Mouse (Mus musculus): ENCODE results near the gene Klhl12. TPM values are rescaled to one million over a fixed set of nuclear protein-coding genes. Genes with fewer than 3 reads are reported as not detected.

Klhl12 gene
- polyA plus RNA-seq (2015; fragmentation: Nextera tagmentation; extraction: Ambion mirVana): 37.0 and 37.7 TPM in 2 replicates

- H3K4me3 ChIP-seq: peak within 1 kb of the TSS; percentile 94
- H3K4me2 ChIP-seq: peak within 1 kb of the TSS; percentile 80
- no peaks in the 10 kb centered on the region for H3K27me3 ChIP-seq (replicated peaks)
- H3K27ac ChIP-seq: peak within 1 kb of the TSS; percentile 79
- peaks cover 16% of the 10 kb centered on the region; the same call in 1 of the 2 replicates for H3K36me3 ChIP-seq (replicated peaks)
- WGBS: 1% methylated on average over 61 of the region's 61 CpGs
- peaks cover 19% of the 10 kb centered on the region for H3K4me1 ChIP-seq
- H3K9ac ChIP-seq: peak within 1 kb of the TSS; percentile 91
- ATAC-seq (replicated peaks): peak; percentile 97
- no peaks in the 10 kb centered on the region for H3K9me3 ChIP-seq
Observed at GRCm38 (mm10) chr1:134454904-134455824, at the start of gene Klhl12. Klhl12 (plus strand) TSS chr1:134455531.

DNA sequence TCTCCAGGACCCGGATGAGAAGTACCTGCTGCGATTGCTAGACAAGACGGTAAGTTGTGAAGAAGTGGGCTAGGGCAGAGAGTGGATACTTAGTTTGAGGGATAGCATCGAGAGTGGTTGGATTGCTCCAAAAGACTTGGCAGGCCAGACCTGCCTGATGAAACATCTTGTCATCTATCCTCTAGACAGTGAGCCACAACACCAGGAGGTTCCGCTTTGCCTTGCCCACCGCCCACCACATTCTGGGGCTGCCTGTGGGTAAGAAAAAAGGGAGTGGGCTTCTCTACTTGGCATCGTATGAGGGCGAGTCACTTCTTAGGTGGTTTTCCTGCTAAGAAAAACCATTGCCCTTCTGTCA is 48.9 kb upstream of the Klhl12 start:
- peak; percentile 52 for ATAC-seq (replicated peaks)
- H3K4me2 ChIP-seq: peak overlapping the region; percentile 95
- peak overlapping the region; percentile 65 for H3K4me3 ChIP-seq
- no peaks in the 10 kb centered on the region for H3K9me3 ChIP-seq
- H3K36me3 ChIP-seq (replicated peaks): no peaks in the 10 kb centered on the region
- H3K27ac ChIP-seq: no peak overlapping the region
- H3K27me3 ChIP-seq (replicated peaks): no peaks in the 10 kb centered on the region
- 31% methylated on average over 8 of the region's 8 CpGs for WGBS
- H3K9ac ChIP-seq: peak overlapping the region; percentile 57
- peaks cover 8% of the 10 kb centered on the region for H3K4me1 ChIP-seq

DNA sequence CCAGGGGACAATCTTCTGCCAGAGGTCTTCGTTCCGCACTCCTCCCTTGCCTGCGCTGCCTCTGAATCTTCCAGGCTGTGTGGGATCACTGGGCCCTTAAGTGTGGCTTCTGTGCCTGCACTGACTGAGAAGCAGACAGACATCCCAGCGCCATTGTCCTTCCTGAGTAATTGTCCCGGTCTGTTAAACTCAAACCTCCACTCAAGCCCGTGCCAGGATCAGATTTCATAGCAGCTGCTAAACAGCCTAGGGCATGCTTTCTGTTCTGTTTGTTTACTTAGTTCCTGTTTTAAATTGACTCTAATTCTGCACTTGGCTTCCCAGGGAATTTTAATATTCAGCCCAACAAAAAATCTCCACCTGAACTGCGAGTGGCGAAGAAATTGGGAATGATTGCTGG is 47.3 kb upstream of the Klhl12 start:
- H3K4me3 ChIP-seq: no peak overlapping the region
- peaks cover 8% of the 10 kb centered on the region for H3K4me1 ChIP-seq
- H3K9me3 ChIP-seq: no peaks in the 10 kb centered on the region
- ATAC-seq (replicated peaks): no peak
- WGBS: 71% methylated on average over 8 of the region's 8 CpGs
- no peak overlapping the region for H3K27ac ChIP-seq
- no peaks in the 10 kb centered on the region for H3K27me3 ChIP-seq (replicated peaks)
- no peak overlapping the region for H3K4me2 ChIP-seq
- H3K36me3 ChIP-seq (replicated peaks): no peaks in the 10 kb centered on the region
- H3K9ac ChIP-seq: no peak overlapping the region

DNA sequence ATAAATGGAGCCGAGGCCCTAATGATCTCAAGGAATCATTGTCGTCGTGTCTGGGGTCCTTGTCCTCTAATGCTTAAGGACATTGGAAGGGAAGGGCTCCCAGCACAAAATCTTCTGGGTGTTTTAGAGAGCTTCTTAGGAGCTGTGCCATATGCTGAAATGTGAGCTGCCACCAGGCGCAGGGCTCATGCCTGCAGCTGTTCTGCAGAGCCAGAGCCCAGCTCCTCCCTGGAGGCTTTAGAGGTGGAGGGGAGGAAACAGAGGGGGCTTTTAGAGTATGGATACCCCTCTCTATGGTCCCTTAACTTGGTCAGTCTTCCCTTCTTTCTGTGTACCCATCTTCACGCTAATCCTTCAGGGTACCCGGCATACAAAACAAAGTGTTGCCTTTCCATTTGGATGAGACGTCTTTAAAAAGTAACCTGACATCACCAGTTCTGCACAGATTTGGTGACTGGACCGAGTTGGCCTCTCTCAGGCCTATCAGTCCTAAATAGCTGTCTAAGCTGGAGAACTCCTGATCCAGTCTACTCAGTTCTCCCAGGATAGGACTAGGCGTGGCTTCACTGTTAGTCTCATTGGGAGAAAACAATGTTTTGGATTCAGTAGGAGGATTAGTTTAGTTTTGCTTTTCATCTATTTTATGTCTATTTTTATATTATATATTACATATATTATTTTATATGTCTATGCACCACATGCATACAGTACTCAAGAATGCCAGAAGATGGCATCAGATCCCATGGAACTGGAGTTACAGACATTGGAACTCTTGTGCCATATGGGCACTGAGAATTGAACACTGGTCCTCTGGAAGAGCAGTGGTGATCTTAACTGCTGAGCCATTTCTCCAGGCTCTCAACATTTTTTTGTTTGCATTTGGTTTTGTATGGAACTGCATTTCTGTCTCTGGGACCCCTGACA is 43.4 kb upstream of the Klhl12 start:
- H3K4me3 ChIP-seq: no peak overlapping the region
- ATAC-seq (replicated peaks): no peak
- H3K9me3 ChIP-seq: no peaks in the 10 kb centered on the region
- H3K4me1 ChIP-seq: peaks cover 20% of the 10 kb centered on the region
- no peaks in the 10 kb centered on the region for H3K36me3 ChIP-seq (replicated peaks)
- H3K4me2 ChIP-seq: no peak overlapping the region
- H3K27me3 ChIP-seq (replicated peaks): no peaks in the 10 kb centered on the region
- no peak overlapping the region for H3K27ac ChIP-seq
- 94% methylated on average over 9 of the region's 9 CpGs for WGBS
- no peak overlapping the region for H3K9ac ChIP-seq

DNA sequence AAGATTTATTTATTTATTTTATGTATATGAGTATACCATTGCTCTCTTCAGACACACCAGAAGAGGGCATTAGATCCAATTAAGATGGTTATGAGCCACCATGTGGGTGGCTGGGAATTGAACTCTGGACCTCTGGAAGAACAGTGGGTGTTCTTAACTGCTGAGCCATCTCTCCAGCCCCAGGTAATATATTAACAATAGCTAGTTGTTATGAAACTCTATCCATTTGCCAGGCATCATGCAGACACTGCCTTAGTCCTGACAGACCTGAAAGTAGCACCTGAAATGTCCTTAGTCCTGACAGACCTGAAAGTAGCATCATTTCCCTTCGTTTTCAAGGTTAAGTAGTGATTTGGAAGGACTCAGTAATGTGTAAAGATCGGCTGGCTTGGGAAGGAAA is 41.3 kb upstream of the Klhl12 start:
- 55% methylated on average over 2 of the region's 2 CpGs for WGBS
- no peak overlapping the region for H3K4me3 ChIP-seq
- H3K4me1 ChIP-seq: peaks cover 37% of the 10 kb centered on the region
- ATAC-seq (replicated peaks): no peak
- no peaks in the 10 kb centered on the region for H3K27me3 ChIP-seq (replicated peaks)
- no peaks in the 10 kb centered on the region for H3K36me3 ChIP-seq (replicated peaks)
- H3K27ac ChIP-seq: no peak overlapping the region; the same call in 1 of the 2 replicates
- H3K9ac ChIP-seq: no peak overlapping the region
- H3K9me3 ChIP-seq: no peaks in the 10 kb centered on the region
- no peak overlapping the region; the same call in 1 of the 2 replicates for H3K4me2 ChIP-seq

GRCm38 (mm10) chr1:134414501-134415167 is 40.7 kb upstream of the Klhl12 start:
- H3K4me2 ChIP-seq: peak overlapping the region; percentile 66
- H3K36me3 ChIP-seq (replicated peaks): no peaks in the 10 kb centered on the region
- no peaks in the 10 kb centered on the region for H3K9me3 ChIP-seq
- peaks cover 43% of the 10 kb centered on the region for H3K4me1 ChIP-seq
- peak overlapping the region; percentile 26; the same call in 1 of the 2 replicates for H3K9ac ChIP-seq
- ATAC-seq (replicated peaks): no peak; the same call in none of the 2 replicates
- H3K4me3 ChIP-seq: peak overlapping the region; percentile 96
- no peaks in the 10 kb centered on the region for H3K27me3 ChIP-seq (replicated peaks)
- H3K27ac ChIP-seq: peak overlapping the region; percentile 96
- WGBS: 13% methylated on average over 11 of the region's 11 CpGs

DNA sequence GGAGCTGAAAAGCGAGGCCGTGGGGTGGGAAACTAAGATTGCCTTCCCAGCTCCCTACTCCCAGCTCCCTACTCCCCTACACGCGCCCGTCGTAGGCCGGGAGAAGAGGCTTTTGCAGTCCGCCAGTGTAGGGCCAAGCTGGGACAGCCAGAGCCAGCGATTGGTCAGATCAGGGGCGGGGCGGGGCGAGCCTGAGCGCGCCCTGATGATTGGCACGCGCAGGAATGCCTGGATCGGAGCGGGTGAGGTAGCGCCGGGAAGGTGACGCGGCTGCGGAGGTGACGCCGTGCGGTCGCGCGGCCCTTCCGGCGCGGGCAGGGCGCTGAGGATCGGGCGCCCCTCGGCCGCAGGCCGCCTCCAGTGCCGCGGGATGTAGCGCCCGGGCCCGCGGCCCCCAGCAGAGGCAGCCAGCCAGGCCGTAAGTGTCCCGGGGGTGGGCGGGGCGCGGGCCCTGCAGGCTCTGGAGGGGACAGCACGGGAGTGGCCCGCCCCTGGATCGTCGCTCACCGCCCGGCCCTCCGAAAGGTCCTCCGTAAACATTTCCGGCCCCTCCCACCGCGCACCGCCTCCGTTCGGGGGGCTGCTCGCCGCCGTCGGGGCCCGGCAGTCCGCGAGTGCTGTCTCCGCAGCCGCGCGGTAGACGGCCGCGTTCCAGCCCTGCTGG is 40.0 kb upstream of the Klhl12 start, which contains the start of gene Adipor1:
Adipor1 (plus strand) TSS at position 211 of the 664 bp plus-strand sequence.
- Histone ChIP-seq H3K4me3 (peak within 1 kb of the TSS; percentile 96), H3K9ac (peak within 1 kb of the TSS; percentile 93), H3K4me2 (peak within 1 kb of the TSS; percentile 66), H3K36me3 (replicated peaks) (no peaks in the 10 kb centered on the region), H3K4me1 (peaks cover 48% of the 10 kb centered on the region), H3K27me3 (replicated peaks) (no peaks in the 10 kb centered on the region), H3K9me3 (no peaks in the 10 kb centered on the region), H3K27ac (peak within 1 kb of the TSS; percentile 96)
- peak; percentile 100 for ATAC-seq (replicated peaks)
- WGBS: under 1% methylated on average over 71 of the region's 77 CpGs

DNA sequence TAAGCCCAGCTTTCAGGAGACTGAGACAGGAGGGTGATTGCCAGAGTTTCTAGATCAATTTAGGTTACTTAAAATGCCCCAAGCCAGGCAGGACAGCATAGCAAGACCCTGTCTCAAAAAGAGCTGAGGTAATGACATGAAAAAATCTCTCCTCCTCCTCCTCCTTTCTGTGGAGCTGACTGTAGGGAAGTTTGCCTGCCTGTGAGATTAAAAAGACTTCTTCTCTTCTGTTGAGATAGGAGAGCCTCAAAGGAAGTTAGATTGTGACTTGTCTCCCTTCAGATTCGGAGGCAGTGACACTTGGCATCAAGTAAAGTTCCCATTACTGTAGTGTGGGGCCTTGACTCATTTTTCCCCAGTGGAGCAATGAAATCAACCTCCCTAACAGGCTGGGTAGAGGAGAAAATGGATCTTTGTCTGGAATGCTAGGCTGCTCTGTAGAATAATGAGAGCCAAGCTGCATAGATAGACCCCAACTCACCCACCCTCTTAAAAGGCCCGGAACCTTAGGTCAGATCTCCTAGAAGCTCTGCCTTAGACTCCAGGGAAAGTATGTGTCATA is 36.8 kb upstream of the Klhl12 start:
- H3K27me3 ChIP-seq (replicated peaks): no peaks in the 10 kb centered on the region
- peaks cover 51% of the 10 kb centered on the region for H3K4me1 ChIP-seq
- H3K27ac ChIP-seq: no peak overlapping the region
- H3K9ac ChIP-seq: no peak overlapping the region
- H3K4me2 ChIP-seq: no peak overlapping the region
- H3K4me3 ChIP-seq: no peak overlapping the region
- 89% methylated on average over 2 of the region's 2 CpGs for WGBS
- no peaks in the 10 kb centered on the region for H3K9me3 ChIP-seq
- no peaks in the 10 kb centered on the region for H3K36me3 ChIP-seq (replicated peaks)
- no peak for ATAC-seq (replicated peaks)

- whole genome bisulfite sequencing: 84% methylated on average over 1 of the region's 1 CpGs
- Histone ChIP-seq H3K27me3 (replicated peaks) (no peaks in the 10 kb centered on the region), H3K9ac (no peak overlapping the region), H3K9me3 (no peaks in the 10 kb centered on the region), H3K4me1 (peaks cover 49% of the 10 kb centered on the region), H3K4me2 (no peak overlapping the region), H3K36me3 (replicated peaks) (no peaks in the 10 kb centered on the region; the same call in 1 of the 2 replicates), H3K27ac (no peak overlapping the region), H3K4me3 (no peak overlapping the region)
- no peak for ATAC-seq (replicated peaks)
Observed at GRCm38 (mm10) chr1:134419176-134419575, 36.2 kb upstream of the Klhl12 start.

GRCm38 (mm10) chr1:134419751-134420458 is 35.4 kb upstream of the Klhl12 start:
- ATAC-seq (replicated peaks): no peak
- H3K4me3 ChIP-seq: no peak overlapping the region
- H3K27me3 ChIP-seq (replicated peaks): no peaks in the 10 kb centered on the region
- H3K9ac ChIP-seq: no peak overlapping the region
- no peak overlapping the region for H3K4me2 ChIP-seq
- peaks cover 2% of the 10 kb centered on the region; the same call in 1 of the 2 replicates for H3K36me3 ChIP-seq (replicated peaks)
- 61% methylated on average over 5 of the region's 5 CpGs for WGBS
- no peak overlapping the region for H3K27ac ChIP-seq
- H3K4me1 ChIP-seq: peaks cover 42% of the 10 kb centered on the region
- H3K9me3 ChIP-seq: no peaks in the 10 kb centered on the region

All from midbrain, embryonic 15.5 days (tissue).